Mouse (Mus musculus) frontal cortex, postnatal 25 days (tissue): ENCODE results near the gene Syn3.
A peak's percentile ranks its signal among the peaks of the same experiment; 100 is the strongest.
"Not testable (repeated sequence)": the region's sequence is repeated elsewhere in the genome, so short reads cannot be mapped to it uniquely, and the experiment has no call there.

Experiments used
- DNase-seq, 2 experiments: peaks; one replicate each; pipeline ENCODE4 v3.0.0; 2022; ENCODE audit warnings: low spot score in 2 of 2

Syn3 gene

GRCm38 (mm10) chr10:86498673-86499391 is at the start of gene Syn3:
TSS of gene Syn3 (minus strand) at chr10:86498896.
- DNase-seq = peak; percentile 85 to 91

GRCm38 (mm10) chr10:86526357-86526874 is 27.7 kb upstream of the Syn3 start:
- not testable (repeated sequence) for DNase-seq

- no peak for DNase-seq
These were observed 15.1 kb upstream of the Syn3 start for GRCm38 (mm10) chr10:86513801-86514200.

DNA sequence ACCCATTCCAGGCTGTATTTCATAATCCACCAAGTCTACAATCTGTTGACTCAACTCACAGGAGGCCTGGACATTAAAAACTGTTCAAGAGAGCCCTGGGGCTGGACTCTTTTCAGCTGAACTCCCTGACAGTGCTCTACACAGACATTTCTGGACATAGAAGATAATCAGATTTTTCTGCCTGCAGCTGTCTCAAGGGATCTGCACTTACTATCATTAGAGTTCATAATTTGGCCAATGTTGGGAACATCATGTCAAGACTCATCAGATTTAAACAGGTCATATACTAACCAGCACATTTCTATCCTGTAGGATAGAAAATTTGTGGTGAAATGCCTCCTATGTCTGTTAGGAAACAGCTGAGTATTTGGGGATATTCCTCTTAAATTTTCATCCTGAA is 12.2 kb upstream of the Syn3 start:
- DNase-seq = no peak

DNA sequence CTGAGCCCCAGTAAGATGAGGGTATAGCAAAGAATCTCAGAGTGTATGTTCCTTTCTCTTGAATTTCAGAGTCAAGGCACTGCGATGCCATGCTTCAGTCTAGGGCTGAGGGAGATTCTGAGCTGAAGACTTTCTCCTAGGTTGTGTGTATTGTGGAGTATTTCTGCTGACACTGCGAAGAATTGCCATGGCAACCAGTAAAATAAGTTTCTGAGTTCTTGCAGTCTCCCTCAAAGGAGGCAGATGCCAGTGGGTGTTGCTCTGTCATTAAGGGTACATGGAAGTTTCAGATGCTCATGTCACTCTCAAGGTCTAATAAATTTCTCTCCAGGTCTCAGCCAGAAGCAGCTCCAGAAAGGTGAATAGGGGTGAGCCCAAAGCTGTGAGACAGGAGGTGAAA is 3.4 kb upstream of the Syn3 start:
- DNase-seq = no peak

GRCm38 (mm10) chr10:86498051-86498672 is 534 bp downstream of the Syn3 start:
- DNase-seq = peak; percentile 40 to 49

DNA sequence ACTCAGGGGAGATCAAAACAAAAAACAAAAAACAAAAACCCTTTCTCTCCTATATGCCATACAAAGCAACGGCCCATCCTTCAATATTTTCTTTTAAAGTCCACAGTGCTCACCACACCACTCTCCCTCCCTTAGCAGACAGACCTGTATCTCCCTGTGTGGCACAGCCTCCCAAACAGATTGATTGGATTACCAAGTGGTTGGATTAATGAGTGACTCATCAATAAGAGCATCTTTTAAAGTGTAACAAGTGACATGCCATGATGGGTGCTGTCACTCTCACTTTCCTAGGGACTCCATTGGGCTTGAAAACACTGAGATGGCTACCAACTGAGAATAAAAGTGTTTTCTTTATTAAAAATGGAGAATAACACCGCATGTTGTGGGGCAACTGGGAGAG is 2.8 kb downstream of the Syn3 start:
- no peak for DNase-seq

DNA sequence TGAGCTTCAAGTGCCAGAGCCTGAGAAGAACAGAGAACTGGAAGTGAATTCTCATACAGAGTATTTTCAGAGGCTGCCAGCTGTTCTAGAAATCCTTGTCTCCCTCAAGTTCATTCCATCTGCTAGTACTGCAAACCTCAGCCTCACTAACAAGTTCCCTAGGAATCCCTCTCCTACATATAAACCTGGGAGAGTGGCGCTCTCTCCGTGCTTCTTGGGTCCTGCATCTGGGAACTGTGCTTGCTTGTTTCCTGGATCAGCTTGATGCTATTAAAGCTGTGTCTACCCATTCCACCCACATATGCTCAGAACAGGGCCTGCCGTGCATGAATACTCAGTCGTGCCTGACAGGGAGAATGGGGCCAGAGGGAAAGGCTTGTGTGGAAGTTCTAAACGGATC is 5.6 kb downstream of the Syn3 start:
- DNase-seq = no peak

GRCm38 (mm10) chr10:86492089-86492907 is 6.4 kb downstream of the Syn3 start:
- no peak for DNase-seq

GRCm38 (mm10) chr10:86491316-86492088 is 7.2 kb downstream of the Syn3 start:
- DNase-seq = no peak

DNA sequence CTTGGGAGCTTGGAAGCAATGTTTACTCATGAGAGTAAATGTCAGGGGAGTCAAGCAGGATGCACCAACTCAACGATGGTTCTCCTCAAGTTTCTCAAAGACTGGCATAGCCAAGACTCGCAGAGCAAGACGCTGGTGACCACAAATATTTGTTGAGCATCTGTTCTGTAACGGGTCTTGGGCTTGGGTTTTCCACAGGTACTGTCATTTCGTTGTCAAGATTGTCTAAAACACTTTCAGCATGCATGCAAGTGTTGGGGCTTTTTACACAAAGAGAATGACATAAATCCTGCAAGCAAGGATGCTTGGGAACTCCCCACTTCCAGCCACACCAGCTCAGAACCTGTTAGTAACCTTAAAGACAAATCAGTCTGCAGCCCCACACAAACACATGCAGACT is 10.2 kb downstream of the Syn3 start:
- no peak for DNase-seq

DNA sequence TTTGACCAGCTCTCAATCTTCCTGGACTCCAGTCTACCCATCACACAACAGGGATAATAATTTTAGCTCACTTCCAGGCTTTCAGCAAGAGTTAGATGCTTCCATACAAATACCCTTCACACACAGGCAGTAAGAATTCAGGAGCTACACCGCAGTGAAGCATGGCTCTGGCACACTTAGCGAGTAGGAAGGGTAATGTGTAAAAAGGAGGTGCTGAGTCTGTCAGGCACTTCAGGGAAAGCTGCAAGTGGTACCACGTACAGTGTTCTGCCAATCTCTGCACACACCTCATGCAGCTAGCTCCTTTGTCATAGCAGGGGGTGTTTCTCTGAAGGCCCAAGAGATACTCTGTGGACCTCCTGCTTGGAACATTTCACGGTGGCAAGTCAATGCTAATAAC is 12.7 kb downstream of the Syn3 start:
- no peak for DNase-seq

DNA sequence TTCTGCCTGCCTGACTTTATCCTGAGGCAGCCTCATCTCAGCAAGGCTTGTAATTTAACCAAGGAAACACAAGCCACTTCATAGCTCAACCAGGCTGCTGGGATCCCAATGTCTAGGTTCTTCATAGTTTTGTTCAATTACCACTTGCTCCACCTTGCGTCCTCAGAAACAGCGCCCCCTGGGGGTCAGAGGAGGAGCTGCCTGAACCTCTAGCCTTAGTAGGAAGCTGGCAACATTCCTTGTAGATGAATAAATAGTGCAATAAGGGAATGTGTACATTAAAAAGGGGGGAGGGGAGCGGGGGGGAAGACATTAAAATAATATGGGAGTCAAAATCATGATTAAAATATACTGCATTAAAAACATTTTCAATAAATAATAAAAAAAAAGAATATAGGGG is 14.7 kb downstream of the Syn3 start:
- DNase-seq = no peak

DNA sequence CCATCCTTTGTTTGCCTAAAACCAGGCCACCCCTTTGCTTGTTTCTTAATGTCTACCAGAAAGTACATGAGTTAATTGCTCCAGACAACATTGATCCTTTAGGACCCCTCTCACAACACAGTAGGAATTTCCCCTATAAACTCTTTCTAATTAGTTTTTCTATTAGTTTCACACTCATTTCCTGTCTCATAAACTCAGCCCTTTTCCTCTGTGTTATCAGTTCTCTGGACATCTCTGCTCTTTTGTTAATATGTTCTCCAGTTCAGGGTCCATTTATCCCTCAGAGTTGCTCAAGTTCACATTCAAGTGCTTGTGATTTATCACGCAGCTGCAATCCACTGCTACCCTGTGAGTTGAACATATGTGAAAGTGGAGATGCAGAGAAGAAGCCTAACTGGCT is 16.2 kb downstream of the Syn3 start:
- no peak for DNase-seq

DNA sequence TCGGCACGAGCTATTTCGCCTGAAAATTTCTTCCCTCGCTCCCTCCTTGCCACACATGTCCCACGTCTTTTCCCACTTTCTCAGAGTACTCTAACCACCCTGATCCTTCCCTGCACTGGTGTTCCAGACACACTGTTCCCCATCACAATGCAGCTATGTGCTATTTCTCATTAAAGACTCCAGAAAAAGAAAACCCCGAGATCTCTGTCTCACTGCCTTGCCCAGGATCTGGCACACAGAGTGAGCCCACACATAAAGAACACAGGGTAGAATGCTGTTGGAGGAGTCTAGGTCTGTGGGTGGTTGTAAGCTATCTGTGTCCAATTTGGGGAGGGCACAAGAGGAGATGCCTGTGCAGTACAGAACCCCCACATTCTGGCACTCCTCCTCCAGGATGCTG is 18.0 kb downstream of the Syn3 start:
- no peak for DNase-seq

DNA sequence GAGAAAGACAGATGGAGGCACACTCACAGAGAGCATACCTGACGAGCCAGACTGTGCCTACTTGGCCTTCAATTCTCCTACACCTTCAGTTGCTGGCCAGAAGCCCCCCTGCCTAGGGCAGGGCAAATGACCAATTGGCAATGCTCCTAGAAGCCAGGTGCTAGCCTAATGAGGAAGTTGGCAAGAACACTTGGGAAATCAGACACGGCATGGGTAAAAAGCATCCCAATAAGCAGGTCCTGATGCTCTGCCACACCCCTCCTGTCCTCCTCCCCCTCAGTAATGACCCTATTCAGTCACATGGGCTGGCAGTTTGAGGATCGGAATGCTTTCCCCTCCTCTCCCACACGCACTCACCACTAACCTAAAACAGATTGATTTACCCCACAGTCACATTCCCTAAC is 19.0 kb downstream of the Syn3 start:
- DNase-seq = no peak

GRCm38 (mm10) chr10:86476720-86477119 is 22.0 kb downstream of the Syn3 start:
- no peak for DNase-seq

- DNase-seq = no peak
These were observed 23.4 kb downstream of the Syn3 start for GRCm38 (mm10) chr10:86475270-86475669.

DNA sequence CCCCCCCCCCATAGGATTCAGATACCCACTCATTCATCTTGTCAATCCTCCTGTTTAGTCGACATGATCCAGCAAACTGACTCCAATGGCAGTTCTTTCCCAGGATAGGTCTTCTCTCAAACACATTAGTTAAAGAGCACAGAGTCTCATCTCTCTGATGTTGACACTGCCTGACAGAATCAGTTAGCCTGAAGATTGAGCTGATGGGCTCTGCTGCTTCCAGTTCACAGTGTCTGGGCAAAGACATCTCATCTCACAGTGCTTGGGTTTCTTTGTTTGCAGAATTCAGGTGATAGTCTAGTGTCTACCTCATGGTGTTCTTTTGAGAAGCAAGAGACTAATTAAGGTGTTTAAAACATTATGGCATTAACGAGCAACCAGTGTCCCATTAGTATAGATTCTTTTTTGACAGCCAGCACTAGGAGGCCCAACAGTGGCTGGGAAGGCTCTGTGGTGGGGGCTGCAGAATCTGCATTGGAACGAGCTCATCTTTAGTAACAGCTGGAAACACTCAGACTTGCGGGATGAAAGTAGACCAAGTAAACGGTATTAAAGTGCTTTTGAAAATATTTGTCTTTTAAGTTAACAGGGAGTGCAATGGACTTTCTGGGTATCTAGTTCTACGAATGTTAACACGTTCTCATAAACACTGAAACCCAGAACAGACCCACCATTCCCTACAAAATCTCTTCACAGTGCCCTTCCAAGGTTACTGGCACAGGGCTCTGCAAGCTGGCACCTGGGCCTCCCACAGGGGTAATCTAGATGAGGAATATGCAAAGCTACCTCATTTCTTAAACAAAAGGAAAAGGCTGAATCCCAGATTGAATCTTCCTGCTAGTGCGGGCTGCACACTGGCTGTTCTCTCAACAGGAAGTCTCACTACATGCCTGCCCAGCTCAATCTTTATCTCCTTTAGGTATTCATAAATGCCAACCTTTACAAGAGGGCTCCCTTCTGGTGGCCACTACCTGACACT is 24.2 kb downstream of the Syn3 start:
- no peak for DNase-seq

GRCm38 (mm10) chr10:86473637-86474154 is 25.0 kb downstream of the Syn3 start:
- DNase-seq = no peak
